Mouse (Mus musculus): Measurements from ENCODE around the gene Mllt1. TPM values are rescaled to one million over a fixed set of nuclear protein-coding genes. Genes with fewer than 3 reads are reported as not detected.

Mllt1 gene
- polyA plus RNA-seq, 1 experiment = 59.4 TPM

GRCm38 (mm10) chr17:56849710-56850109 is 85.5 kb downstream of the Mllt1 start:
- WGBS = 84% methylated on average over 13 of the region's 13 CpGs
- DNase-seq = no peak
- TF ChIP-seq CTCF (IDR thresholded peaks at IDR 0.05; ENCODE audit: insufficient read depth, low read length) = no peak
- TF ChIP-seq POLR2A (IDR thresholded peaks at IDR 0.05; ENCODE audit: borderline replicate concordance, extremely low read depth, low read depth, low read length) = no peak
- no peaks in the 10 kb centered on the region for H3K4me1 ChIP-seq (ENCODE audit: control insufficient read depth, insufficient read depth, low read length)
- H3K4me3 ChIP-seq (replicated peaks; ENCODE audit: extremely low read depth, low read depth, low read length) = no peak overlapping the region

- WGBS = 72% methylated on average over 5 of the region's 5 CpGs
- H3K4me3 ChIP-seq (replicated peaks; ENCODE audit: extremely low read depth, low read depth, low read length) = no peak overlapping the region
- TF ChIP-seq CTCF (IDR thresholded peaks at IDR 0.05; ENCODE audit: insufficient read depth, low read length) (no peak), POLR2A (IDR thresholded peaks at IDR 0.05; ENCODE audit: borderline replicate concordance, extremely low read depth, low read depth, low read length) (no peak)
- DNase-seq = no peak
- H3K4me1 ChIP-seq (ENCODE audit: control insufficient read depth, insufficient read depth, low read length) = no peaks in the 10 kb centered on the region
These were observed 86.4 kb downstream of the Mllt1 start for GRCm38 (mm10) chr17:56848785-56849184.

GRCm38 (mm10) chr17:56843678-56844077 is 91.5 kb downstream of the Mllt1 start:
- TF ChIP-seq POLR2A (IDR thresholded peaks at IDR 0.05; ENCODE audit: borderline replicate concordance, extremely low read depth, low read depth, low read length) = no peak
- Histone ChIP-seq H3K4me1 (ENCODE audit: control insufficient read depth, insufficient read depth, low read length) (no peaks in the 10 kb centered on the region), H3K4me3 (replicated peaks; ENCODE audit: extremely low read depth, low read depth, low read length) (no peak overlapping the region)
- 65% methylated on average over 5 of the region's 5 CpGs for WGBS
- DNase-seq = no peak

Other genes starting within 250 kb of the Mllt1 start
- gene Ndufa11, start 217.6 kb downstream of the Mllt1 start, polyA plus RNA-seq (2012; rRNA removed) = 348 and 393 TPM in 2 replicates
- 31.9 and 32.4 TPM in 2 replicates for gene Vmac, start 217.4 kb downstream of the Mllt1 start, polyA plus RNA-seq (2012; rRNA removed)
- gene Nrtn, start 177.9 kb downstream of the Mllt1 start, polyA plus RNA-seq (2012; rRNA removed) = 17.3 and 23.2 TPM in 2 replicates
- 81.7 and 84.5 TPM in 2 replicates for gene Dus3l, start 170.7 kb downstream of the Mllt1 start, polyA plus RNA-seq (2012; rRNA removed)
- gene Prr22, start 165.2 kb downstream of the Mllt1 start, polyA plus RNA-seq (2012; rRNA removed) = 1.6 and 2.2 TPM in 2 replicates
- 24.1 and 27.2 TPM in 2 replicates for gene Rfx2, start 104.4 kb downstream of the Mllt1 start, polyA plus RNA-seq (2012; rRNA removed)
- not detected in 2 replicates for gene Acsbg2, start 61.0 kb downstream of the Mllt1 start, polyA plus RNA-seq (2012; rRNA removed)
- 0.11 and 0.19 TPM in 2 replicates for gene 1700061G19Rik, start 59.9 kb downstream of the Mllt1 start, polyA plus RNA-seq (2012; rRNA removed)
- gene Acer1, start 46.7 kb upstream of the Mllt1 start, polyA plus RNA-seq (2012; rRNA removed) = 0.25 and 6.2 TPM in 2 replicates
- 103 and 108 TPM in 2 replicates for gene Clpp, start 54.9 kb upstream of the Mllt1 start, polyA plus RNA-seq (2012; rRNA removed)
- 24.1 and 26.0 TPM in 2 replicates for gene Alkbh7, start 61.9 kb upstream of the Mllt1 start, polyA plus RNA-seq (2012; rRNA removed)
- not detected in 2 replicates for gene Pspn, start 64.6 kb upstream of the Mllt1 start, polyA plus RNA-seq (2012; rRNA removed)
- gene Gtf2f1, start 75.9 kb upstream of the Mllt1 start, polyA plus RNA-seq (2012; rRNA removed) = 22.3 and 23.4 TPM in 2 replicates
- gene Gm17949, start 76.1 kb upstream of the Mllt1 start, polyA plus RNA-seq (2012; rRNA removed) = 0.13 and 0.16 TPM in 2 replicates
- gene Khsrp, start 96.1 kb upstream of the Mllt1 start, polyA plus RNA-seq (2012; rRNA removed) = 75.8 and 80.7 TPM in 2 replicates
- 0.18 TPM in 1 of 2 replicates, not detected in the other for gene Slc25a41, start 106.2 kb upstream of the Mllt1 start, polyA plus RNA-seq (2012; rRNA removed)
- 75.5 and 89.4 TPM in 2 replicates for gene Crb3, start 123.7 kb upstream of the Mllt1 start, polyA plus RNA-seq (2012; rRNA removed)
- 44.0 and 51.8 TPM in 2 replicates for gene Slc25a23, start 124.4 kb upstream of the Mllt1 start, polyA plus RNA-seq (2012; rRNA removed)
- gene Dennd1c, start 143.1 kb upstream of the Mllt1 start, polyA plus RNA-seq (2012; rRNA removed) = 12.1 and 18.1 TPM in 2 replicates
- gene Tubb4a, start 152.4 kb upstream of the Mllt1 start, polyA plus RNA-seq (2012; rRNA removed) = 34.2 and 37.7 TPM in 2 replicates
- 5.3 and 7.9 TPM in 2 replicates for gene Tnfsf9, start 169.9 kb upstream of the Mllt1 start, polyA plus RNA-seq (2012; rRNA removed)
- gene Cd70, start 214.4 kb upstream of the Mllt1 start, polyA plus RNA-seq (2012; rRNA removed) = not detected in 2 replicates

Data from lung, adult 2 months (tissue).